Mouse (Mus musculus) ES-Bruce4 (cell line): ENCODE data around the gene Msi1. TPM values are rescaled to one million over a fixed set of nuclear protein-coding genes. Genes with fewer than 3 reads are reported as not detected.

Experiments
- H3K27ac ChIP-seq: 2 replicates; pipeline ENCODE4 v1.5.1; 2012; ENCODE audit warnings: low read length, inconsistent platforms; ENCODE audit not compliant: insufficient read depth
- H3K27me3 ChIP-seq: 2 replicates; pipeline ENCODE4 v1.6.1; 2012; ENCODE audit warnings: mild to moderate bottlenecking, low read length, inconsistent platforms; ENCODE audit not compliant: control insufficient read depth, poor library complexity, insufficient read depth, severe bottlenecking
- H3K36me3 ChIP-seq: 2 replicates; pipeline ENCODE4 v1.6.1; 2012; ENCODE audit warnings: inconsistent platforms, mild to moderate bottlenecking, low read length, moderate library complexity; ENCODE audit not compliant: control insufficient read depth, poor library complexity, insufficient read depth, severe bottlenecking
- H3K4me1 ChIP-seq: one replicate; pipeline ENCODE4 v1.8.1; 2011; ENCODE audit warnings: low read length; ENCODE audit not compliant: control insufficient read depth, insufficient read depth
- H3K4me3 ChIP-seq: 2 replicates; pipeline ENCODE4 v1.5.1; 2011; ENCODE audit warnings: low read depth, mild to moderate bottlenecking, low read length
- H3K9ac ChIP-seq: 2 replicates; pipeline ENCODE4 v1.6.1; 2012; ENCODE audit warnings: low read depth, mild to moderate bottlenecking, inconsistent platforms; ENCODE audit not compliant: poor library complexity, severe bottlenecking
- H3K9me3 ChIP-seq: replicated peaks from 2 replicates; pipeline ENCODE4 v1.6.1; 2012; ENCODE audit warnings: mild to moderate bottlenecking, low read length, inconsistent platforms; ENCODE audit not compliant: control insufficient read depth, poor library complexity, insufficient read depth, severe bottlenecking
- CTCF ChIP-seq: IDR thresholded peaks from one replicate; pipeline ENCODE4 v1.8.1; 2011; ENCODE audit warnings: low read depth, low read length
- EP300 ChIP-seq: IDR thresholded peaks from 2 replicates; pipeline ENCODE4 v1.6.1; 2011; ENCODE audit warnings: low read depth, low read length; ENCODE audit not compliant: insufficient read depth
- POLR2A ChIP-seq: IDR thresholded peaks from one replicate; pipeline ENCODE4 v1.8.1; 2011; ENCODE audit warnings: low read length; ENCODE audit not compliant: insufficient read depth
- polyA plus RNA-seq: library from polyadenylated mRNA; stranded (reverse); fragments of >200 nt; gene quantifications from 2 replicates; pipeline ENCODE4 v1.2.4, GENCODE M21; 2011; ENCODE audit warnings: low read depth; ENCODE audit not compliant: missing spikeins, insufficient read depth, insufficient read length

The Msi1 gene
- polyA plus RNA-seq, 1 experiment = 49.2 TPM

DNA sequence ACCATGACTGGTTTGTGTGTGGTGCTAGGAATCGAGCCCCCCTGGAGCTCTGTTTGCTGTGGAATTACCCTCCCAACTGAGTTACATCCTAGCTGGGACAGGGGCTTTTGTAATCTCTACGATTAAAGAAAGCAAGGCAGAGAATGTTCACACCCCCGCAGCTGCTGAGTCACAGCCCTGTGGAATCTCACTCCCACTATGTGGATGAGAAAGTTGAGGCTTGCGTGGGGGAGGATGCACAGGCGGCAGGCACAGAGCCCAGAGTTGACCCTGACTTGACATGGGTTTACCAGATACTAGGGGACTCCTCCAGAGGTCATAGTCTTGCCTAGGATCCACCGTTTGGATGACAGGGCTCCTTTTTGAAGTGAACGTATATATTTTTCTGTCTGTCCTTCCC is 67.6 kb downstream of the Msi1 start:
- Histone ChIP-seq H3K4me3 (no peak overlapping the region), H3K4me1 (peaks cover 4% of the 10 kb centered on the region), H3K36me3 (no peaks in the 10 kb centered on the region), H3K27me3 (no peaks in the 10 kb centered on the region), H3K27ac (no peak overlapping the region), H3K9me3 (no peaks in the 10 kb centered on the region), H3K9ac (no peak overlapping the region)
- TF ChIP-seq CTCF (no peak), POLR2A (no peak), EP300 (no peak)

DNA sequence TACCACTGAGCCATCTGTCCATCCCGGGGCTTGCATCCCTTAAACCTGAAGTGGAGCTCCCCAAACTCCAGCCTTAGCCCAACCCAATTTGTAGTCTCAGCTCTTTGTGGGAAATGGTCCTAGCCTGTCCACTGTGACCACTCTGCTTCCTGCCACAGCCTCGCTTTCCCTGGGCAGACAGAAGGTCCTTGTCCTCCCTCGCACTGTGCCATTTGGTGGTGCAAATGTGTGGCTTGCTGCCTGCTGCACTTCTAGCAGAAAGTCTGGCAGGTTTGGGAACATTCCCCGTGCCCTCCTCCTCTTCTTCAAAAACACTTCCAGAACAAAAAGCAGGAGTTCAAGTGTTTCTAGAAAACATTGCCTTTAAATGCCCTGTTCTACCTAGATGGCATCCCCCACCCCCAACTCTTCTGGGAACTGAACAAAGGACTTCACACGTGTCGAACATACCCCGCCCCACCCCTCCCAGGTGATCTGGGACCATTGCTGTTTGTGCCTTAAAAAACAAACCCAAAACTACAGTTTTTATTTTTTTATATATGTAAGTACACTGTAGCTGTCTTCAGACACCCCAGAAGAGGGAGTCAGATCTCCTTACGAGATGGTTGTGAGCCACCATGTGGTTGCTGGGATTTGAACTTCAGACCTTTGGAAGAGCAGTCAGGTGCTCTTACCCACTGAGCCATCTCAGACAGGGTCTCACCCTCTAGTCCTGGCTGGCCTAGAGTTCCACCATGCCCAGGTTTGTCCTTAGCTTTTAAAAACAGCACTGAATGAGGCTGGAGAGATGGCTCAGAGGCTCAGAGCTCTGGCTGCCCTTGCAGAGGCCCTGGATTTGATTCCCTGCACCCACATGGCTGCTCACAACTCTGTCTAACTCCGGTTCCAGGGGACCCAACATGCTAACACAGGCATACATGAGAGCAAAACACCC is 69.2 kb downstream of the Msi1 start:
- TF ChIP-seq CTCF (no peak), EP300 (no peak), POLR2A (no peak)
- Histone ChIP-seq H3K36me3 (no peaks in the 10 kb centered on the region), H3K9me3 (no peaks in the 10 kb centered on the region), H3K4me1 (peaks cover 4% of the 10 kb centered on the region), H3K9ac (no peak overlapping the region), H3K4me3 (no peak overlapping the region), H3K27ac (peak overlapping the region; percentile 48), H3K27me3 (no peaks in the 10 kb centered on the region)

DNA sequence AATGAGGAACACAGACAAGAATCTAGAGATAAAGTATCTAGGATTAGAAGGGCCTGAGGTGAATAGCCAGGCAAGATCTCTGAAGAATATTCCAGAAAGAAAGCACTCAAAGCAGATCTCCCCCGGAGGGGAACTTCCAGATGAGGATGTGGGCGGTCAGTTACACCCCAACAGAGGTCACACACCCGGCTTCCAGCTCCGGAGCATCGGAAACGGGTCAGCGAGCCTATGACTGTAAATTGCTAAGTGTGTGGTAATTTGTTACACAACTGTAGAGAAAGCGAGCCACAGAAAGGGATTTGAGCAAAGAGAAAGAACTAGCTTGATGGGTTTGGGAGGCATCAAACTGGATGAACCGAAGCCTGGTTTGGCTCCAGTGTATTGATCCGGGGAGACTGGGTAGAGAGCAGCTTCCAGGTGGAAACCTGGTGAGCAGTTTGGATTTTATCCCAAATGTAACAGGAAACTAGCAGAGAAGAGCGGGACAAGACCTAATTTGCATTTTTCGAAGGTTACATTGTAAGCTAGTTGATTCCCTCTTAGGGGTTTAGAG is 71.1 kb downstream of the Msi1 start:
- Histone ChIP-seq H3K9me3 (no peaks in the 10 kb centered on the region), H3K9ac (no peak overlapping the region), H3K4me3 (no peak overlapping the region), H3K4me1 (no peaks in the 10 kb centered on the region), H3K36me3 (no peaks in the 10 kb centered on the region), H3K27ac (peak overlapping the region; percentile 39), H3K27me3 (no peaks in the 10 kb centered on the region)
- no peak for TF ChIP-seq POLR2A
- TF ChIP-seq EP300 = no peak
- no peak for TF ChIP-seq CTCF

DNA sequence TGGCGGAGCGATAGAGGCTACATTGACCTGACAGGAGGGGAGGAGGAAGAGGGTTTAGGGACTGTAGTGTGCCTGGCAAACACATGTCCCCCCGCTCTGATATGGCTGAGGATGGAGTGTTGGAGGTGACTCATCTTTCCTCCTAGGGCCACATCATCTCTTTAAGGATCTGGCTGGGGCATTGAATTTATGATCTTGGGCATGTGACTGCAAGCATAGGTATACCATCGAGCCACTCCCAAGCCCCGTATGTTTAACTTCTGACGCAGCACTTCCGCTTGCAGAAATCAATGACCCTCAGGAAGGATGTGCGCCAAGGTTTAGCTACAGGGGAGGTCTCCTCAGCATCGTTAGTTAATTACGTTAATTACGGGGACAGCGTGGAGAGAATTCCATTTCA is 73.6 kb downstream of the Msi1 start:
- no peak for TF ChIP-seq CTCF
- no peak for TF ChIP-seq POLR2A
- Histone ChIP-seq H3K36me3 (no peaks in the 10 kb centered on the region), H3K27me3 (no peaks in the 10 kb centered on the region), H3K4me1 (no peaks in the 10 kb centered on the region), H3K9ac (peak overlapping the region; percentile 33; the same call in 1 of the 2 replicates), H3K9me3 (no peaks in the 10 kb centered on the region), H3K4me3 (no peak overlapping the region), H3K27ac (no peak overlapping the region)

Other genes starting within 250 kb of the Msi1 start
- 8.1 and 11.4 TPM in 2 replicates for gene Cabp1, start 235.2 kb upstream of the Msi1 start, polyA plus RNA-seq
- gene Pop5, start 193.8 kb upstream of the Msi1 start, polyA plus RNA-seq = 76.1 and 79.9 TPM in 2 replicates
- gene Rnf10, start 156.7 kb upstream of the Msi1 start, polyA plus RNA-seq = 180 and 185 TPM in 2 replicates
- 28.3 and 35.9 TPM in 2 replicates for gene Coq5, start 149.9 kb upstream of the Msi1 start, polyA plus RNA-seq
- 556 and 609 TPM in 2 replicates for gene Dynll1, start 128.6 kb upstream of the Msi1 start, polyA plus RNA-seq
- gene Srsf9, start 102.4 kb upstream of the Msi1 start, polyA plus RNA-seq = 107 and 111 TPM in 2 replicates
- 12.9 and 17.3 TPM in 2 replicates for gene Gatc, start 88.4 kb upstream of the Msi1 start, polyA plus RNA-seq
- gene Triap1, start 88.4 kb upstream of the Msi1 start, polyA plus RNA-seq = 21.6 and 22.9 TPM in 2 replicates
- 319 and 337 TPM in 2 replicates for gene Cox6a1, start 80.6 kb upstream of the Msi1 start, polyA plus RNA-seq
- 55.4 and 63.2 TPM in 2 replicates for gene Pla2g1b, start 36.7 kb downstream of the Msi1 start, polyA plus RNA-seq
- 22.2 and 28.3 TPM in 2 replicates for gene Sirt4, start 55.1 kb downstream of the Msi1 start, polyA plus RNA-seq
- 35.1 and 38.1 TPM in 2 replicates for gene Pxn, start 77.1 kb downstream of the Msi1 start, polyA plus RNA-seq
- 3,041 and 3,060 TPM in 2 replicates for gene Rplp0, start 129.9 kb downstream of the Msi1 start, polyA plus RNA-seq
- 62.0 and 63.3 TPM in 2 replicates for gene Gcn1l1, start 135.7 kb downstream of the Msi1 start, polyA plus RNA-seq
- 58.9 and 62.4 TPM in 2 replicates for gene Rab35, start 202.3 kb downstream of the Msi1 start, polyA plus RNA-seq